Mouse (Mus musculus) MEL (cell line): ENCODE results near the gene Thbs3. TPM values are rescaled to one million over a fixed set of nuclear protein-coding genes. Genes with fewer than 3 reads are reported as not detected.

Source experiments
- DNase-seq: peaks from one replicate; pipeline ENCODE4 v3.0.0; 2011; ENCODE audit warnings: low read depth, low spot score
- H3K27ac ChIP-seq: 2 replicates; pipeline ENCODE4 v1.5.1; 2012; ENCODE audit warnings: low read depth, mild to moderate bottlenecking, control low read depth, low read length, moderate library complexity; ENCODE audit not compliant: control insufficient read depth
- H3K27me3 ChIP-seq, 2 experiments: fragments of 150-350 bp in 1 of 2; sonication (generic) in 1 of 2; 2 replicates each; pipeline ENCODE4 v1.6.1; 2012; ENCODE audit warnings: low read length in 2 of 2, mild to moderate bottlenecking in 2 of 2, improper control_type of control experiment in 1 of 2, moderate library complexity in 1 of 2; ENCODE audit not compliant: insufficient read depth in 2 of 2, control insufficient read depth in 1 of 2
- H3K36me3 ChIP-seq, 2 experiments: 2 replicates each; pipeline ENCODE4 v1.6.1; 2012 to 2014; ENCODE audit warnings: low read length in 2 of 2, improper control_type of control experiment in 1 of 2, inconsistent platforms in 1 of 2, mild to moderate bottlenecking in 1 of 2; ENCODE audit not compliant: insufficient read depth in 2 of 2, control insufficient read depth in 1 of 2
- H3K4me1 ChIP-seq, 2 experiments: fragments of 150-350 bp in 1 of 2; sonication (generic) in 1 of 2; 2 replicates each; pipeline ENCODE4 v1.6.1; 2012; ENCODE audit warnings: low read length in 2 of 2, improper control_type of control experiment in 1 of 2, mild to moderate bottlenecking in 1 of 2; ENCODE audit not compliant: insufficient read depth in 2 of 2, control insufficient read depth in 1 of 2
- H3K4me3 ChIP-seq, 2 experiments: fragments of 150-350 bp in 1 of 2; sonication (generic) in 1 of 2; 2 replicates each; pipeline ENCODE4 v1.5.1; 2012; ENCODE audit warnings: low read depth in 2 of 2, low read length in 2 of 2, mild to moderate bottlenecking in 2 of 2, moderate library complexity in 2 of 2, control low read depth in 1 of 2, improper control_type of control experiment in 1 of 2; ENCODE audit not compliant: control insufficient read depth in 1 of 2, insufficient read depth in 1 of 2
- H3K79me2 ChIP-seq: 2 replicates; pipeline ENCODE4 v1.6.1; 2012; ENCODE audit warnings: mild to moderate bottlenecking, low read length, moderate library complexity; ENCODE audit not compliant: control insufficient read depth, poor library complexity, insufficient read depth
- H3K9ac ChIP-seq: 2 replicates; pipeline ENCODE4 v1.6.1; 2012; ENCODE audit warnings: low read depth, mild to moderate bottlenecking, control low read depth, low read length, moderate library complexity; ENCODE audit not compliant: control insufficient read depth, poor library complexity, severe bottlenecking
- H3K9me3 ChIP-seq: fragments of 150-350 bp; sonication (generic); replicated peaks from 2 replicates; pipeline ENCODE4 v1.6.1; 2012; ENCODE audit warnings: mild to moderate bottlenecking, low read length, improper control_type of control experiment, moderate library complexity; ENCODE audit not compliant: insufficient read depth
- CHD1 ChIP-seq: IDR thresholded peaks from 2 replicates; pipeline ENCODE4 v1.6.1; 2012; ENCODE audit warnings: low read depth, mild to moderate bottlenecking, inconsistent platforms, low read length, improper control_type of control experiment
- E2F4 ChIP-seq: IDR thresholded peaks from 2 replicates; pipeline ENCODE4 v1.6.1; 2011; ENCODE audit warnings: low read depth, low read length, improper control_type of control experiment, borderline replicate concordance
- ELF1 ChIP-seq: IDR thresholded peaks from 2 replicates; pipeline ENCODE4 v1.6.1; 2014; ENCODE audit warnings: low read depth, mild to moderate bottlenecking, inconsistent platforms, low read length, improper control_type of control experiment, moderate library complexity
- EP300 ChIP-seq, 2 experiments: IDR thresholded peaks; 2 replicates each; pipeline ENCODE4 v1.6.1; 2011; ENCODE audit warnings: improper control_type of control experiment in 2 of 2, low read length in 2 of 2, low read depth in 1 of 2, mild to moderate bottlenecking in 1 of 2
- GABPA ChIP-seq: IDR thresholded peaks from 2 replicates; pipeline ENCODE4 v1.6.1; 2012; ENCODE audit warnings: low read depth, mild to moderate bottlenecking, inconsistent platforms, low read length, improper control_type of control experiment, moderate library complexity
- HCFC1 ChIP-seq: IDR thresholded peaks from 2 replicates; pipeline ENCODE4 v1.6.1; 2012; ENCODE audit warnings: low read depth, mild to moderate bottlenecking, inconsistent platforms, low read length, improper control_type of control experiment, moderate library complexity
- JUND ChIP-seq: IDR thresholded peaks from 2 replicates; pipeline ENCODE4 v1.6.1; 2011; ENCODE audit warnings: low read depth, mild to moderate bottlenecking, improper control_type of control experiment, low read length
- MAFK ChIP-seq: IDR thresholded peaks from 2 replicates; pipeline ENCODE4 v1.6.1; 2011; ENCODE audit warnings: low read depth, mild to moderate bottlenecking, low read length, improper control_type of control experiment, borderline replicate concordance
- MAZ ChIP-seq: IDR thresholded peaks from 2 replicates; pipeline ENCODE4 v1.6.1; 2012; ENCODE audit warnings: low read depth, mild to moderate bottlenecking, inconsistent platforms, low read length, improper control_type of control experiment
- MXI1 ChIP-seq: IDR thresholded peaks from 2 replicates; pipeline ENCODE4 v1.6.1; 2011; ENCODE audit warnings: mild to moderate bottlenecking, low read depth, low read length, improper control_type of control experiment
- MYB ChIP-seq: IDR thresholded peaks from 2 replicates; pipeline ENCODE4 v1.6.1; 2011; ENCODE audit warnings: mild to moderate bottlenecking, low read depth, low read length, improper control_type of control experiment
- MYC ChIP-seq: IDR thresholded peaks from 2 replicates; pipeline ENCODE4 v1.6.1; 2011; ENCODE audit warnings: low read depth, mild to moderate bottlenecking, low read length, improper control_type of control experiment, moderate library complexity
- NELFE ChIP-seq: IDR thresholded peaks from 2 replicates; pipeline ENCODE4 v1.6.1; 2011; ENCODE audit warnings: low read depth, low read length, improper control_type of control experiment
- POLR2A ChIP-seq, 2 experiments: IDR thresholded peaks; 2 replicates each; pipeline ENCODE4 v1.6.1; 2011 to 2012; ENCODE audit warnings: low read length in 2 of 2, mild to moderate bottlenecking in 2 of 2, control low read depth in 1 of 2, improper control_type of control experiment in 1 of 2, low read depth in 1 of 2, moderate library complexity in 1 of 2; ENCODE audit not compliant: control insufficient read depth in 1 of 2, insufficient read depth in 1 of 2, poor library complexity in 1 of 2
- POLR2AphosphoS5 ChIP-seq: IDR thresholded peaks from 2 replicates; pipeline ENCODE4 v1.6.1; 2012; ENCODE audit warnings: low read depth, borderline replicate concordance, mild to moderate bottlenecking, inconsistent platforms, low read length, moderate library complexity, mixed read lengths
- RCOR1 ChIP-seq: IDR thresholded peaks from 2 replicates; pipeline ENCODE4 v1.6.1; 2012; ENCODE audit warnings: low read depth, mild to moderate bottlenecking, inconsistent platforms, low read length, improper control_type of control experiment
- SIN3A ChIP-seq: IDR thresholded peaks from 2 replicates; pipeline ENCODE4 v1.6.1; 2012; ENCODE audit warnings: low read length, improper control_type of control experiment, inconsistent platforms
- TCF12 ChIP-seq: IDR thresholded peaks from 2 replicates; pipeline ENCODE4 v1.6.1; 2014; ENCODE audit warnings: low read depth, mild to moderate bottlenecking, inconsistent platforms, low read length, improper control_type of control experiment, moderate library complexity
- ZC3H11A ChIP-seq: IDR thresholded peaks from 2 replicates; pipeline ENCODE4 v1.6.1; 2012; ENCODE audit warnings: low read depth, mild to moderate bottlenecking, inconsistent platforms, low read length, improper control_type of control experiment
- ZMIZ1 ChIP-seq: IDR thresholded peaks from 2 replicates; pipeline ENCODE4 v1.6.1; 2012; ENCODE audit warnings: low read depth, mild to moderate bottlenecking, inconsistent platforms, low read length, improper control_type of control experiment, moderate library complexity
- polyA plus RNA-seq, 2 experiments: library from polyadenylated mRNA; stranded (reverse) in 1 of 2; unstranded in 1 of 2; fragments of >175 nt in 1 of 2; fragments of >200 nt in 1 of 2; gene quantifications; 2 replicates each; pipeline versions ENCODE4 v1.2.1 to v1.2.4; 2012; ENCODE audit warnings: low replicate concordance in 2 of 2, low read depth in 1 of 2; ENCODE audit not compliant: insufficient read length in 2 of 2, insufficient read depth in 1 of 2, missing spikeins in 1 of 2
- total RNA-seq: library from RNA; depleted of rRNA; stranded (reverse); fragments of 300-350 nt; gene quantifications from 2 replicates; pipeline ENCODE4 v1.2.3, GENCODE M21; 2012

Gene Thbs3
- total and polyA plus RNA-seq, 3 experiments, result 1.8 to 4.9 TPM; not detected in 1

- Histone ChIP-seq H3K79me2 (no peaks in the 10 kb centered on the region), H3K36me3 (peaks cover 0 to 5% of the 10 kb centered on the region in 2 experiments; a peak in 1 of 4 replicates), H3K4me1 (peaks cover 2 to 8% of the 10 kb centered on the region in 2 experiments; a peak in 2 of 4 replicates), H3K4me3 (no peak overlapping the region), H3K27ac (no peak overlapping the region), H3K27me3 (no peaks in the 10 kb centered on the region), H3K9ac (no peak overlapping the region), H3K9me3 (no peaks in the 10 kb centered on the region)
- TF ChIP-seq EP300 (IDR thresholded peaks at IDR 0.05; ENCODE audit: low read depth in 1 of 2, low read length in 2 of 2) (no peak), E2F4 (no peak), ZC3H11A (no peak), POLR2AphosphoS5 (no peak), GABPA (no peak), MYC (no peak)
- DNase-seq, result no peak
Observed at GRCm38 (mm10) chr3:89219546-89219945, 4.6 kb downstream of the Thbs3 start.

- Histone ChIP-seq H3K79me2 (no peaks in the 10 kb centered on the region), H3K4me1 (no peaks in the 10 kb centered on the region), H3K9ac (no peak overlapping the region), H3K4me3 (no peak overlapping the region), H3K27ac (no peak overlapping the region), H3K36me3 (no peaks in the 10 kb centered on the region), H3K27me3 (no peaks in the 10 kb centered on the region), H3K9me3 (no peaks in the 10 kb centered on the region)
- no peak for DNase-seq
- TF ChIP-seq ELF1, result no peak
- TF ChIP-seq E2F4, result no peak
- TF ChIP-seq MAFK, result no peak
- no peak for TF ChIP-seq NELFE
- TF ChIP-seq POLR2AphosphoS5, result no peak
Observed at GRCm38 (mm10) chr3:89221167-89221566, 6.2 kb downstream of the Thbs3 start.

GRCm38 (mm10) chr3:89224796-89225195 lies 9.8 kb downstream of the Thbs3 start:
- H3K27ac ChIP-seq, result no peak overlapping the region
- peaks cover 0 to 2% of the 10 kb centered on the region in 2 experiments; a peak in 1 of 4 replicates for H3K36me3 ChIP-seq
- H3K4me3 ChIP-seq, result no peak overlapping the region
- no peak for DNase-seq
- TF ChIP-seq SIN3A, result no peak
- TF ChIP-seq MAZ, result no peak
- TF ChIP-seq JUND, result no peak
- no peak for TF ChIP-seq POLR2A (IDR thresholded peaks at IDR 0.05; ENCODE audit: control insufficient read depth in 1 of 2, insufficient read depth in 1 of 2, low read depth in 1 of 2, low read length in 2 of 2, poor library complexity in 1 of 2)
- no peak for TF ChIP-seq EP300 (IDR thresholded peaks at IDR 0.05; ENCODE audit: low read depth in 1 of 2, low read length in 2 of 2)
- no peak for TF ChIP-seq CHD1
- no peak for TF ChIP-seq ZMIZ1
- TF ChIP-seq MYB, result no peak
- no peak for TF ChIP-seq RCOR1
- TF ChIP-seq HCFC1, result no peak
- TF ChIP-seq TCF12, result no peak
- no peak for TF ChIP-seq ZC3H11A
- TF ChIP-seq MXI1, result no peak
- H3K9me3 ChIP-seq, result no peaks in the 10 kb centered on the region
- peaks cover 2 to 8% of the 10 kb centered on the region in 2 experiments; a peak in 3 of 4 replicates for H3K4me1 ChIP-seq
- no peaks in the 10 kb centered on the region for H3K79me2 ChIP-seq
- H3K27me3 ChIP-seq, result no peaks in the 10 kb centered on the region
- no peak overlapping the region for H3K9ac ChIP-seq
